Mouse (Mus musculus) MEL (cell line): ENCODE data around the gene Gm14147.

Source experiments
- CTCF ChIP-seq, 3 experiments: IDR thresholded peaks in 2 of 3; conservative IDR thresholded peaks in 1 of 3; 2 replicates each; pipeline ENCODE4 v1.5.1; 2011 to 2012; ENCODE audit warnings: low read length in 3 of 3, low read depth in 2 of 3, mild to moderate bottlenecking in 2 of 3, improper control_type of control experiment in 1 of 3, inconsistent platforms in 1 of 3, mixed read lengths in 1 of 3, moderate library complexity in 1 of 3; ENCODE audit not compliant: control insufficient read depth in 1 of 3, insufficient read depth in 1 of 3, poor library complexity in 1 of 3, severe bottlenecking in 1 of 3
- EP300 ChIP-seq, 2 experiments: IDR thresholded peaks; 2 replicates each; pipeline ENCODE4 v1.6.1; 2011; ENCODE audit warnings: improper control_type of control experiment in 2 of 2, low read length in 2 of 2, low read depth in 1 of 2, mild to moderate bottlenecking in 1 of 2
- JUND ChIP-seq: IDR thresholded peaks from 2 replicates; pipeline ENCODE4 v1.6.1; 2011; ENCODE audit warnings: low read depth, mild to moderate bottlenecking, improper control_type of control experiment, low read length
- MAZ ChIP-seq: IDR thresholded peaks from 2 replicates; pipeline ENCODE4 v1.6.1; 2012; ENCODE audit warnings: low read depth, mild to moderate bottlenecking, inconsistent platforms, low read length, improper control_type of control experiment
- NELFE ChIP-seq: IDR thresholded peaks from 2 replicates; pipeline ENCODE4 v1.6.1; 2011; ENCODE audit warnings: low read depth, low read length, improper control_type of control experiment
- POLR2AphosphoS5 ChIP-seq: IDR thresholded peaks from 2 replicates; pipeline ENCODE4 v1.6.1; 2012; ENCODE audit warnings: low read depth, borderline replicate concordance, mild to moderate bottlenecking, inconsistent platforms, low read length, moderate library complexity, mixed read lengths
- SIN3A ChIP-seq: IDR thresholded peaks from 2 replicates; pipeline ENCODE4 v1.6.1; 2012; ENCODE audit warnings: low read length, improper control_type of control experiment, inconsistent platforms
- TAL1 ChIP-seq: IDR thresholded peaks from 2 replicates; pipeline ENCODE4 v1.6.1; 2012; ENCODE audit warnings: mild to moderate bottlenecking, inconsistent platforms, low read length, moderate library complexity, mixed read lengths
- TBP ChIP-seq: IDR thresholded peaks from 2 replicates; pipeline ENCODE4 v1.8.0; 2011; ENCODE audit warnings: low read depth, low read length, improper control_type of control experiment
- USF1 ChIP-seq: IDR thresholded peaks from 2 replicates; pipeline ENCODE4 v1.6.1; 2014; ENCODE audit warnings: low read depth, mild to moderate bottlenecking, inconsistent platforms, low read length, improper control_type of control experiment, moderate library complexity
- USF2 ChIP-seq, 2 experiments: IDR thresholded peaks; 2 replicates each; pipeline ENCODE4 v1.6.1; 2011 to 2012; ENCODE audit warnings: improper control_type of control experiment in 2 of 2, low read length in 2 of 2, borderline replicate concordance in 1 of 2, inconsistent platforms in 1 of 2, low read depth in 1 of 2, mild to moderate bottlenecking in 1 of 2; ENCODE audit not compliant: insufficient read depth in 1 of 2
- ZMIZ1 ChIP-seq: IDR thresholded peaks from 2 replicates; pipeline ENCODE4 v1.6.1; 2012; ENCODE audit warnings: low read depth, mild to moderate bottlenecking, inconsistent platforms, low read length, improper control_type of control experiment, moderate library complexity
- ZNF384 ChIP-seq: IDR thresholded peaks from 2 replicates; pipeline ENCODE4 v1.6.1; 2012; ENCODE audit warnings: low read depth, mild to moderate bottlenecking, inconsistent platforms, low read length, improper control_type of control experiment

- no peak for TF ChIP-seq MAZ
- TF ChIP-seq JUND, result no peak
- TF ChIP-seq TBP, result no peak
- TF ChIP-seq ZMIZ1, result no peak
- no peak for TF ChIP-seq ZNF384
- no peak for TF ChIP-seq POLR2AphosphoS5
- TF ChIP-seq USF1, result no peak
- TF ChIP-seq CTCF (IDR thresholded peaks at IDR 0.05 in 2 of 3, conservative IDR thresholded peaks at IDR 0.05 in 1 of 3; ENCODE audit: control insufficient read depth in 1 of 3, insufficient read depth in 1 of 3, low read depth in 2 of 3, low read length in 3 of 3, poor library complexity in 1 of 3, severe bottlenecking in 1 of 3), result no peak
- no peak for TF ChIP-seq SIN3A
- no peak for TF ChIP-seq USF2 (IDR thresholded peaks at IDR 0.05; ENCODE audit: borderline replicate concordance in 1 of 2, insufficient read depth in 1 of 2, low read depth in 1 of 2, low read length in 2 of 2)
- no peak for TF ChIP-seq TAL1
- TF ChIP-seq NELFE, result no peak
- TF ChIP-seq EP300 (IDR thresholded peaks at IDR 0.05; ENCODE audit: low read depth in 1 of 2, low read length in 2 of 2), result no peak
Measured at GRCm38 (mm10) chr2:151056637-151057036, 41.4 kb upstream of the Gm14147 start.
